8 mouse cellular contexts compared by ENCODE assay signal in genomic region chr8:64946820-64947697, GRCm38 (mm10). TPM values are rescaled to one million over a fixed set of nuclear protein-coding genes. Genes with fewer than 3 reads are reported as not detected.
DNase-seq lines count a peak whose midpoint lies in the region; ATAC-seq lines count a peak whose summit lies in the region.

Gene Tmem192 (plus strand): TSS chr8:64947185.

- peaks cover 32% of the 10 kb centered on the region for H3K27me3 ChIP-seq in forebrain, embryonic 10.5 days (ENCODE audit: poor library complexity, severe bottlenecking)
- H3K27me3 ChIP-seq in heart, embryonic 15.5 days, result peaks cover 4% of the 10 kb centered on the region; the same call in 1 of the 2 replicates
- peaks cover 15% of the 10 kb centered on the region; the same call in 1 of the 2 replicates for H3K27me3 ChIP-seq in liver, embryonic 15.5 days
- H3K27me3 ChIP-seq in neural tube, embryonic 12.5 days (replicated peaks), result no peaks in the 10 kb centered on the region; the same call in 1 of the 2 replicates

- H3K9me3 ChIP-seq in forebrain, embryonic 10.5 days, result no peaks in the 10 kb centered on the region
- no peaks in the 10 kb centered on the region for H3K9me3 ChIP-seq in heart, embryonic 15.5 days (replicated peaks)
- H3K9me3 ChIP-seq in liver, embryonic 15.5 days (replicated peaks), result no peaks in the 10 kb centered on the region
- H3K9me3 ChIP-seq in neural tube, embryonic 12.5 days, result no peaks in the 10 kb centered on the region

- no peaks in the 10 kb centered on the region for H3K36me3 ChIP-seq in forebrain, embryonic 10.5 days (replicated peaks)
- no peaks in the 10 kb centered on the region for H3K36me3 ChIP-seq in heart, embryonic 15.5 days
- no peaks in the 10 kb centered on the region for H3K36me3 ChIP-seq in liver, embryonic 15.5 days (replicated peaks)
- no peaks in the 10 kb centered on the region for H3K36me3 ChIP-seq in neural tube, embryonic 12.5 days

- peak within 1 kb of the TSS; percentile 87 for H3K27ac ChIP-seq in forebrain, embryonic 10.5 days
- peak within 1 kb of the TSS; percentile 93 for H3K27ac ChIP-seq in heart, embryonic 15.5 days
- H3K27ac ChIP-seq in liver, embryonic 15.5 days (replicated peaks), result peak within 1 kb of the TSS; percentile 83
- 0 out of 2 replicates have a peak within 1 kb of the TSS, but pooled peaks have one; percentile 4 for H3K27ac ChIP-seq in neural tube, embryonic 12.5 days

- peak; percentile 85 for ATAC-seq in CD4-positive, CD25-positive, alpha-beta regulatory T cell, adult 4 months
- ATAC-seq in heart, embryonic 15.5 days (replicated peaks; ENCODE audit: insufficient number of reproducible peaks, insufficient read depth, low FRiP score, low read depth), result peak; percentile 94
- ATAC-seq in liver, embryonic 15.5 days (ENCODE audit: insufficient read depth), result peak; percentile 94
- peak; percentile 96 for ATAC-seq in neural tube, embryonic 12.5 days (ENCODE audit: low FRiP score, low read depth)

- peak within 1 kb of the TSS; percentile 85 for H3K4me3 ChIP-seq in forebrain, embryonic 10.5 days
- peak within 1 kb of the TSS; percentile 94 for H3K4me3 ChIP-seq in heart, embryonic 15.5 days
- H3K4me3 ChIP-seq in liver, embryonic 15.5 days (replicated peaks), result peak within 1 kb of the TSS; percentile 75
- peak within 1 kb of the TSS; percentile 77 for H3K4me3 ChIP-seq in neural tube, embryonic 12.5 days

- peak within 1 kb of the TSS; percentile 66 for H3K4me2 ChIP-seq in heart, embryonic 15.5 days
- H3K4me2 ChIP-seq in liver, embryonic 15.5 days, result peak within 1 kb of the TSS; percentile 90
- peak within 1 kb of the TSS; percentile 69 for H3K4me2 ChIP-seq in neural tube, embryonic 12.5 days (replicated peaks)

- WGBS in forebrain, embryonic 10.5 days, result 2% methylated on average over 73 of the region's 73 CpGs
- 1% methylated on average over 73 of the region's 73 CpGs for WGBS in heart, embryonic 15.5 days
- 1% methylated on average over 73 of the region's 73 CpGs for WGBS in liver, embryonic 15.5 days (ENCODE audit: insufficient replicate concordance)
- 2% methylated on average over 73 of the region's 73 CpGs for WGBS in neural tube, embryonic 12.5 days

- peaks cover 4% of the 10 kb centered on the region; the same call in 1 of the 2 replicates for H3K4me1 ChIP-seq in forebrain, embryonic 10.5 days
- 0 out of 2 replicates have a peak, but pooled peaks cover 3% of the 10 kb centered on the region for H3K4me1 ChIP-seq in heart, embryonic 15.5 days (replicated peaks)
- H3K4me1 ChIP-seq in liver, embryonic 15.5 days (replicated peaks), result peaks cover 19% of the 10 kb centered on the region
- H3K4me1 ChIP-seq in neural tube, embryonic 12.5 days, result no peaks in the 10 kb centered on the region

- H3K9ac ChIP-seq in heart, embryonic 15.5 days, result peak within 1 kb of the TSS; percentile 77
- H3K9ac ChIP-seq in liver, embryonic 15.5 days, result peak within 1 kb of the TSS; percentile 64
- H3K9ac ChIP-seq in neural tube, embryonic 12.5 days, result peak within 1 kb of the TSS; percentile 67

- peak; percentile 76 for DNase-seq in c-Kit-negative CD71-positive TER-119-positive erythroid progenitor cells, embryonic 14.5 days (ENCODE audit: low read depth, low spot score)
- DNase-seq in forebrain, embryonic 10.5 days (ENCODE audit: extremely low spot score, low spot score), result peak; percentile 90
- DNase-seq in kidney, postnatal 36 days, result peak; percentile 97 to 99
- peak; percentile 72 for DNase-seq in telencephalon, adult 2 months (ENCODE audit: low read depth, low spot score)

RNA-seq across cellular contexts. Expression of gene Tmem192, which starts in this region (rescaled TPM):
- polyA plus RNA-seq in CD4-positive, CD25-positive, alpha-beta regulatory T cell, adult 4 months (2017; shearing (Covaris generic)), result 10 to 100 TPM; 35.4 to 37.2 TPM
- polyA plus RNA-seq in forebrain, embryonic 10.5 days (2016; fragmentation: Nextera tagmentation; extraction: Ambion mirVana), result 18.0 and 19.7 TPM in 2 replicates
- 23.5 and 27.2 TPM in 2 replicates for polyA plus RNA-seq in heart, embryonic 15.5 days (2015; fragmentation: Nextera tagmentation; extraction: Ambion mirVana)
- 11.9 and 12.2 TPM in 2 replicates for polyA plus RNA-seq in liver, embryonic 15.5 days (2015; fragmentation: Nextera tagmentation; extraction: Ambion mirVana)
- 20.0 TPM in 2 replicates for polyA plus RNA-seq in neural tube, embryonic 12.5 days (2016; fragmentation: Nextera tagmentation; extraction: Ambion mirVana)

Comparison
In these comparisons a context has a peak if more than half of its experiments do, and no peak if none do; other contexts are left out.
1. Peak in every context shown above with its lines: DNase-seq, ATAC-seq, H3K4me3 ChIP-seq and H3K27ac ChIP-seq.
2. H3K27ac ChIP-seq: peak in every context shown above with its lines; median percentile 93 in heart, embryonic 15.5 days; 87 in forebrain, embryonic 10.5 days; 83 in liver, embryonic 15.5 days; 4 in neural tube, embryonic 12.5 days.